Mouse (Mus musculus) liver, adult (tissue): ENCODE results near the gene Ppard.

Source experiments
- GATA4 ChIP-seq: IDR thresholded peaks from 2 replicates; pipeline ENCODE4 v1.6.1; 2014; ENCODE audit warnings: mild to moderate bottlenecking, low read length; ENCODE audit not compliant: insufficient replicate concordance

The Ppard gene

DNA sequence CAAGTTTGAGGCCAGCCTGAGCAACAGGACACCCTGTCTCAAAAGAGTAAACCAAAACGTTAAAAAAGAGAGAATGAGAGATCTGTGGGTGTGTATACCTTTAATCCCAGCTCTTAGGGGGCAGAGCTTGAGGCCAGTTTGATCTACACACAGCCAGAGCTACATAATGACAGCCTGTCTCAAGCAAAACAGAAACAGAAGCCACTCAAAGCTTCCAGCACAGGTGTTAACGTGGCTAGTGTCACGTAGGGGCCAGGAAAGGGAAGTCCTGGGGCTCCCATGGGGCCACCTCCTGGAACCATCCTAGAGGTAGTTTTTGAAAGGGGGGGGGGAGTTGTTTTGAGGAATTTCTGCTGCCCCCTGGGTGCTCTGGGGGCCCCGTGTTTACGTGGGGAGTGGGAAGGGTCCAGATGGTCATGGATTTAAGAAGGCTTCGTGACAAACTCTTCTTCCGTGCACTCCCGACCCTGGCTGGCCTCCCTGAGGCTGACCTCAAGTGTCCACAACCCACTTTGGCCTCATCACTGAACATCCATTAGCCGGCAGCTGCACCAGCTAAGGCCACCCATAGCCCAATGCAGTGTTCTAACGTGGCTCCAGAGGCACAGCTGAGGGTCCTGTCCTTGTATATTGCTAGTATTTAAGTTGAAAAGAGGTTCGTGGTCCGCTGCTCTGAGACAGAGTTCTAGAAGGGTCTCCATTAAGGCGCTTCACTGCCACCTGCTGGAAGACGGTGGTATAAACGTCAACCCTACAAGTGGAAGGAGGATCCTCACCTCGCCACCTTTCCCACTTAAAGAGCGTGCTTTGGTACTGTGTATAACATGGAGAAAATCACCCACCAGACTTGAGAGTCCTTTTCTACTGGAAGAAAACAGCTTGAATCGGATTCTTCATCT lies 76.0 kb downstream of the Ppard start:
- no peak for TF ChIP-seq GATA4

DNA sequence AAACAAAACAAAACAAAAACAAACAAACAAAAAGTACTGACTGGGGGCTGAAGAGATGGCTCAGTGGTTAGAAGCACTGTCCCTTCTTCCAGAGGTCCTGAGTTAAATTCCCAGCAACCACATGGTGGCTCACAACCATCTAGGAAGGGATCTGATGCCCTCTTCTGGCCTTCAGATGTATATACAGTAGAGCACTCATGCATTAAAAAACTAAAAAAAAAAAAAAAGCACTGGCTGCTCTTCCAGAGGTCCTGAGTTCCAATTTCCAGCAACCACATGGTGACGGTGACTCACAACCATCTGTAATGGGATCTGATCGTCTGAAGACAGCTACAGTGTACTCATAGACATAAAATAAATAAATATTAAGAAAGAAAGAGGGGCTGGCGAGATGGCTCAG lies 78.3 kb downstream of the Ppard start:
- no peak for TF ChIP-seq GATA4

DNA sequence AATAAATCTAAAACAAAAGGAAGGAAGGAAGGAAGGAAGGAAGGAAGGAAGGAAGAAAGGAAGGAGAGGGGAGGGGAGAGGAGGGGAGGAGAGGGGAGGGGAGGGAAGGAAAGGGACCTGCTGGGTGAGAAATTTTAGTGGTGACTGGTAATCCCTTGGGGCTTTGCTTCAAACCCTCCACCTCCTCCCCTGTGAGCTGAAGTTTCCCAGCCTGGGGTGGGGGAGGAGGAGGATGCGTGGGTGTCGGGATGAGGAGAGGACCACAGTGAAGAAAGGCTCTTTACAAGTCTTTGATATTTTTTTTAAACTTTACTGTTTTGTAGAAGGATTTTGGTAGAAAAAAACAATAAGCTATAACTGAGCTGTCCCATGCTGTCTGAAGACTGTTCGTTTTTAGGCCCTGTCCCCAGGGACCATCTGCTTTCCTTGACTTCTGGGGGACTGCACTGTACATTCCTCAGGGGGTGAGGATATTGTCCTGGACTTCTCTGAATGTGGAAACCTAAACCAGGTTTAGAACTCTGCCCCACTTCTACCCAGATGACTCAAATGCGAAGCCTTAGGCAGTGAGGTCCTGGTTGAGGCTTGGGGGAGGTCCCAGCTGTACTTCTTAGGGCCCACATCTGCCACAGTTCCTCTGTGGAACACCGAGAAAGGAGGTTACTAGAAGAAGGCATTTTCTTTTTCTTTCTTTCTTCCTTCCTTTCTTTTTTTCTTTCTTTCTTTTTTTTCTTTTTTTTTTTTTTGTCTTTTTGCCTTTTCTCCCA lies 79.0 kb downstream of the Ppard start:
- TF ChIP-seq GATA4 = no peak

DNA sequence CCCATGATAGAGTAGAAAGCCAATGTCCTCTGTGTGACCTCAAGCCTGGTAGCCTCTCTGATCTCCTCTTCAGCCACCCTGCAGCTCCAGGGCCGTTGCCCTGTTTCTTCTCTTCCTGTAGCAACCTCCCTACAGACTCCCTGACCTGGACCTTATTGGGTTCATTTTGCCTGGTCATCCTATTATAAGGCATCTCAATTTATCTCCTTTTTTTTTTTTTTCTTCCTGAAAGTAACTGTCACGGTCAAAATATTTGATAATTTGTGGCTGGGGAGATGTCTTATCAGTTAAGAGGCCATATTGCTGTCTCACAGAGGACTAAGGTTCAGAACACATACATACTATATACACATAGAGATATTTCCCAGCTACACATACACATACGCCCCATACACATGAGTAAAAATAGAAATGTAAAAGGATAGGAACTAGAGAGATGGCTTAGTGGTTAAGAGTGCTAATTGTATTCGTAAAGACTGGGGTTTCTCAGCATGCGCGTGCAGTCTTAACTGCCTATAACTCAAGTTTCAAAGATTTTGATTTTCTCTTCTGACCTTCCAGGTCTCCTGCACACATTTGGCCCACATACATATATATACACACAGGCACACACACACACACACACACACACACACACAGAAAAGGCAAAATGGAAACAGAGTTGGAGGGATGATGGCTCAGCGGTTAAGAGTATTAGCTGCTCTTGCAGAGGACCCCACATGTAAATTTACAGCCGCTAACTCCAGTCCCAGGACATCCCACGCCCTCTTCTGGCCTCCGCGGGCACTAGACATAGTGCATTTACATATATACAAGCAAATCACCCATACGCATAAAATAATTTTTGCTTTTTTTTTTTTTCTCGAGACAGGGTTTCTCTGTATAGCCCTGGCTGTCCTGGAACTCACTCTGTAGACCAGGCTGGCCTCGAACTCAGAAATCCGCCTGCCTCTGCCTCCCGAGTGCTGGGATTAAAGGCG lies 80.0 kb downstream of the Ppard start:
- no peak for TF ChIP-seq GATA4

- TF ChIP-seq GATA4 = peak; percentile 49; the same call in 1 of the 2 replicates
These were observed 80.8 kb downstream of the Ppard start, which contains the start of gene Fance for GRCm38 (mm10) chr17:28313212-28313879. Gene Fance, plus strand, starts transcription at chr17:28313519.

- TF ChIP-seq GATA4 = no peak
These were observed 81.4 kb downstream of the Ppard start for GRCm38 (mm10) chr17:28313880-28314225.

DNA sequence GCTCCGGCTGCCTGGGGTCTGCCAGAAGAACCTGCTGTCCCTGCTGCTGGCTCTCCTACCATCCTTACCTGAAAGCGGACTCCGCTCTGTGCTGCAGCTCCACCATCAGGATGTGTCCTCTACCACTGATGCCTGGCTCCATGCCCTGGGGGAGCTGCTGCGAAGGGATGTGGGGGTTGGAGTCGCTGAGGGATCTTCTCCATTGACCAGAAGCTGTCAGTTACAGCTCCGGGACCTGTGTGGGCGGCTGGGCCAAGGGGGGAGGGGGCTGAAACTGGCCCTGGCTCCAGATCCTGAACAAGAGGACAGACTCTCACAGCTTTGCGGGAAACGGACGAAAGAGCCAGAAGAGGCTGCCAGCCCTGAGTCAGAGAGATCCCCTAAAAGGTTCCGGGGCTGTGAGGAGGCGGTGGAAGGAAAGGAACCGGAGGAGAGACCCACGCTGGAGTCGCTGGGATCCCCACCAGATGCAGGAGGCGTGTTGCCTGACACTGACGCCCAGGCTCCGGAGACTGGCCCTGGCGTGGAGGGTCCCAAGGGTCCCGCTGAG lies 83.2 kb downstream of the Ppard start:
- no peak for TF ChIP-seq GATA4

DNA sequence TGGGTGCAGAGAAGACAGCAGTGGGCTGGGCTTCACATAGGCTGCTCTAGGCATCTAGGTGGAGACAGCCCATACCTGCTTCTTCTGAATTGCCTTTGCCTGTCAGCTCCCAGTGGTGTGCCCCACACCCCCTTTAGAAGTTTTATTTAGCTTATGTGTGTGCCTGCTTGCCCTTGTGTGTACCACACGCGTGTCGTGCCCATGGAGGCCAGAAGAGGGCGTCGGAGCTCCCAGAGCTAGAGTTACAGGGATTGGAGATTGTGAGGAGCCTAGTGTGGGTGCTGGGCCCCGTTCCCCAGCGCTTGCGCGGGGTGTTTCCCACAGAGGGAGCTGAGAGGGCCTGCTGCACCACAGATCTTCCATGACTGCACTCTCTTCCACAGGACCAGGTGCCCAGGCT lies 84.0 kb downstream of the Ppard start:
- no peak for TF ChIP-seq GATA4

DNA sequence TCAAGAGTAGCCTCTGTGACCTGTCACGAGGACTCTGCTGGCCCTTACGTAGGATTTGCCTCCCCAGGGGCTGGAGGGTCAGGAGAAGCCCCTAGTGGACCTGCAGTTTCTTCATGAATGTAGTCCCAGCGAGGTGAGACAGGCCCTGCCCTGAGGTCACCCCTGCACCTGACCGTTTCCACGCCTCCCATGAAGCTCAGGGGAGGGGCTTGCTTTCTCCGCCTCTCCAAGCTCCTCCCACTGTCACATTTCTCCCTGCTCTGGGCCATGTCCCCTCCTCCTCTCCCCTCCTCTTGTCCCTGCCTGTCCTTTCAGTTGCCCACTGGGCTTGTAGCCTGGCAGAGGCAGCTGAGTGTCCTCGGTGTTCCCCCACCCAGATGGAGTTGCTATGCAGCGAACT lies 84.6 kb downstream of the Ppard start:
- no peak for TF ChIP-seq GATA4

DNA sequence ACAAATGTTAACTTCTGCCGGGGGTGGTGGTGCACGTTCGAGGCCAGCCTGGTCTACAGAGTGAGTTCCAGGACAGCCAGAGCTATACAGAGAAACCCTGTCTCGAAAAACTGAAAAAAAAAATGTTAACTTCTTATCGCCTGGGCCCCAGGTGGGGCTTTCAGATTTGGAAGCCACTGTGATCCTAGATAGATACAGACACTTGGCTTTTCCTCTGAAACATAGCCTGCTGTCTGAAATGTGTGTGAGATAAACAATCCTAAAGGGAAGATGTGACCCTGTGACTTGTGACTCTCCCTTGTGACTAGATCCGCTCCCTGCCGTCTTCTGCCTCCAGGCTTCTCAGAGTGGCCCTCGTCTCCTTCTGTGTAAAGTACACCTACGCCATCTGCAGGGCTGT lies 85.2 kb downstream of the Ppard start:
- no peak for TF ChIP-seq GATA4

DNA sequence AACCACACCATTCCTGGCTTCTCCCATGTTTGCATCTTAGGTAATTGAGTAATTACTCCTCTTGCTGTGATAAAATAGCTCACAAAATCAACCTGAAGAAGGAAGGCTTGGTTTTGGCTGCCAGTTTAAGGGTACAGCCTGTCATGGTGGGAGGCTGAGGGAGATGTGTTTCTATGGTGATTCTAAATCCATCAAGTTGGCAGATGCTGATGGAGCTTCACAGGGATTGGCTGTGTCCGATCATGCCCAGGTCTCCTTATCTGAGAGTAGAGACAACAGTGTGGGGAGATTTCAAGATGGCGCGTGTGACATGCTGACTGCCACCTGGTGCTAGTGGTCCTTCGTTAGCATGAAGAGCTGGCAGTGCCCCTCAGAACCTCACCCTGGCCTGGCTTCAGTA lies 89.2 kb downstream of the Ppard start:
- TF ChIP-seq GATA4 = no peak

GRCm38 (mm10) chr17:28323786-28324185 lies 91.3 kb downstream of the Ppard start:
- no peak for TF ChIP-seq GATA4

- no peak for TF ChIP-seq GATA4
These were observed 93.3 kb downstream of the Ppard start for GRCm38 (mm10) chr17:28325751-28326150.

DNA sequence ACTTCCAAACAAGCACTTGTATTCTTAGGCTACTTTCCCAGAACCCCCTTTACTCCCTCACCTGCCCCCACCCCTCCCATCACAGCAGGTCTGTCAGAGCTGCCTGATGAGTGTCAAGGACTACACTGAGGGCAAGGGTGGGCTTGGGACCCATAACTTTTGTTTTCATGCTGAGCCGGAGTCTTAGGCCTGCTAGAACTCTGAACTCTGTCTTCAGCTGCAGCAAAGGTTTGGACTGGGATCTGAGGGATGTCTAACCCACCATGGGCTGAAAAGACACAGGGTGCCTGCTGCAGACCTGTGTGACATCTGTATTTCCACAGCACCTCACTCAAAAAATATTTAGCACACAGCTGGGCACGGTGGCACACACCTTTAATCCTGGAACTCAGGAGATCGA lies 94.5 kb downstream of the Ppard start:
- TF ChIP-seq GATA4 = no peak
